Mouse (Mus musculus) thymus, adult 18-20 months (tissue): ENCODE measurements around the gene Mcrs1.
"Not testable (repeated sequence)": the region's sequence is repeated elsewhere in the genome, so short reads cannot be mapped to it uniquely, and the experiment has no call there.

Source experiments
- DNase-seq, 2 experiments: peaks; one replicate each; pipeline ENCODE4 v3.0.0; 2022; ENCODE audit warnings: mixed read lengths in 2 of 2

Mcrs1 gene

DNA sequence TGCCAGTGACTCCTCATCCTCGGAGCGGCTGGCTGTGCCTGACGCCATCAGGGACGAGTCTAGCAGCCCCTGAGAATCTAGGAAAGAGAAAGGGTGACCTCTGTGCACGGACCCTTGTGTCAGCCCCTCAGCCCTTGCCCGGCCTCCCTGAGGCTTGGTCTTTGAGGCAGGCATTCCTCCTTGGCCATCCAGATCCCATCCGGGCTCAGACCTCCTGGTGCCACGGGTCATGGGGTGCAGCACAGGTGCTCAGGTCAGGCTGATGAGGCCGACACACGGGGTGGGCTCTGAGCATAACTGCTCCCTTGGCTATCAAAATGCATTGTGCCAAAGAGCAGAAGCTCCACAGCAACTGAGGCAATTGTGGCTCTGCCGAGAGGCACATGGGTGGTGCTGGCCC lies 1.8 kb downstream of the Mcrs1 start:
- DNase-seq, result no peak

DNA sequence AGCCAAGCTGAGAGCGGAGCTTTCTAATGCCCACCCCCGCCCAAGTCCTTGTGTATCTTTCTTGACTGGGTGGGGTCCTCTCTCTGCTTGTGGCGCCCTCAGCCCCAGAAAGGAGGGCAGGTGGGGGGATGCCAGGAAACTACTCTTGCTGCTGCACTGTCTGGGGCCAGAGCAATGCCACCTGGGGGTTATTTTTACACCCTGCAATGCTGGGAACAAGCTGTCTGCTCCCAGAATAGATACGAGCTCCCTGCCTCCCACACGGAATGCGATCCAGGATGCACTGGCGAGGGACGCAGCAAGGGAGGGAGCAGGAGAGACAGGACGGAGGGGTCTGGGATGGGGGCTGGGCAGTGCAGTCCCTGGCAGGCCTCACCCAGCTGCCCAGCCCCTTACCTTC lies 2.8 kb downstream of the Mcrs1 start:
- DNase-seq, result no peak

DNA sequence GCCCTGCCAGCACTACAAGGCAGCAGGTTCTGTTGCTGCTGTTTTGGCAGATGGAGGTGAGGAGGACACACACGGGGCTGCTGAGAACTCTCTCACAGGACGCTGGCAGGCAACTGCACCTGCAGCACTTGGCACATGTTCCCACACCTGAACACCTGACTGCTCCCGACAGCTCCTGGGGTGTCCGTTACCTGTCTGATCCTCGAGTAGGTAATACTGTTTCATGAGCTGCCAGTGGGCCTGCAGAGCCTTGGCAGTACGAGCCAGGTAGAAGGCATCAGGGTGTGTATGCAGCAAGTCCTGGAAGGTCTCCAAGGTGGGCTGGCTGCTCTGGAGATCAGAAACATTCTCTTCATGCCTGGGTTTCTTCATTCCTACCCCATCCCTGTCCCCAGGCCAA lies 5.0 kb downstream of the Mcrs1 start:
- not testable (repeated sequence) for DNase-seq

DNA sequence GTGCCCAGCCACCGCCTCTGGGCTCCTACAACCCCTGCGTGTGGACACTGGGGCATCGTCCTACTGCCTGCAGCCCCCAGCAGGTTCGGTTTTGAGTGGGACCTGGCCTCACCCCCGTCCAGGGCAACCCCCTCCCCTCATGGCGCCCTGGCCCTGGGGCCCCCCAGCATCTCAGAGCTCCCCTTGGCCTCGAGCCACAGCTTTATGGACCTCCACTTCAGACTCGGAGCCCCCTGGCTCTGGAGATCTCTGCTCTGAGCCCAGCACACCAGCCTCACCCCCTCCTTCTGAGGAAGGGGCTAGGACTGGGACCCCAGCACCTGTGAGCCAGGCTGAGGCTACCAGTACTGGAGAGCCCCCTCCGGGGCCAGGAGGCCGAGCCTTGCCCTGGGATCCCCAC lies 9.7 kb downstream of the Mcrs1 start:
- no peak for DNase-seq

DNA sequence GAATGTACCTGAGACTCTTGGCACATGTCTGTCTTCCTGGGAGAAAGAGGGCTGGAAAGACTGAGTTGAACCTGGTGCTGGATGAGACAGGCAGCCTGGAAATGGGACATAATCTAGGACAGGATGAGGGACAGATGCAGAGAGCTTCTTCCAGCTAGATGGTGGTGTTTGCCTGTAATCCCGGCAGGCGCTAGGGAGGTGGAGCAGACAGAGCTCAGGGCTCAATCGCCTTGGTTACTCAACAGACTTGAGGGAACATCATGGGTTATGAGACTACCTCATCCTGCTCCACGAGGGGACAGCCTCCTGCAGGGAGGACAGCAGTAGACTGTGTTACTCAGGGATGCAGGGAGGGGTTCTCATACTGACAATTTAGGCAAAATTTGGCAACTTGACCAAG lies 10.5 kb downstream of the Mcrs1 start:
- DNase-seq, result no peak

DNA sequence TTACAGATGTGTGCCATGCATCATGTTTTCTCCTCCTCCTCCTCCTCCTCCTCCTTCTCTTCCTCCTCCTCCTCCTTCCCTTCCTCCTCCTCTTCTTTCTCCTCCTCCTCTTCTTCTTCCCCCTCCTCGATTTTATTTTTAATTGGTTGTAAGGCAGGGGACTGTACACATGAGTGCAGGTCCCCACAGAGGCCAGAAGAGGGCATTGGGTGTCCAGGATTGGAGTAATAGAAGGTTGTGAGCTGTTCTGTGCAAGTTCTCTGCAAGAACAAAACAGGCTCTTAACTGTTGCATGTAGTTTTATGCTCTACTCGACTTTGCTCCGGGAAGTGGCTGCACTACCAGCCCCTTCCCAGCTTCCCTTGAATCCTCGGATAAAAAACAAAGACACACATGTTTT lies 11.6 kb downstream of the Mcrs1 start:
- no peak for DNase-seq

DNA sequence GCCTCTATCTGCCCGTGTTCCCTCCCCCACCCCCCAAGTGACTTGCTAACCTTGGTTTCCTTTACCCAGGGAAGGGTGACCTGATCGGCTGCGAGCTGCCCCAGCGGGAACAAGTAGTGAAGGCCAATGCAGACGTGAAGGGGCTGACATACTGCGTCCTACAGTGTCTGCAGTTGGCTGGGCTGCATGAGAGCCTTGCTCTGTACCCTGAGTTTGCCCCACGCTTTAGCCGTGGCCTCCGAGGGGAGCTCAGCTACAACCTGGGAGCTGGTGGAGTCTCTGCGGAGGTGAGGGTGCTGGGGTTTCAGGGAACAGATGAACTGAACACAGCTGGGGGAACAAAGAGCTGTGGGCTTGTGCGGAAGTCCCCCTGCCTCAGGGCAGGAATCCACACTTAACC lies 13.8 kb downstream of the Mcrs1 start:
- peak; percentile 43 to 66 for DNase-seq

DNA sequence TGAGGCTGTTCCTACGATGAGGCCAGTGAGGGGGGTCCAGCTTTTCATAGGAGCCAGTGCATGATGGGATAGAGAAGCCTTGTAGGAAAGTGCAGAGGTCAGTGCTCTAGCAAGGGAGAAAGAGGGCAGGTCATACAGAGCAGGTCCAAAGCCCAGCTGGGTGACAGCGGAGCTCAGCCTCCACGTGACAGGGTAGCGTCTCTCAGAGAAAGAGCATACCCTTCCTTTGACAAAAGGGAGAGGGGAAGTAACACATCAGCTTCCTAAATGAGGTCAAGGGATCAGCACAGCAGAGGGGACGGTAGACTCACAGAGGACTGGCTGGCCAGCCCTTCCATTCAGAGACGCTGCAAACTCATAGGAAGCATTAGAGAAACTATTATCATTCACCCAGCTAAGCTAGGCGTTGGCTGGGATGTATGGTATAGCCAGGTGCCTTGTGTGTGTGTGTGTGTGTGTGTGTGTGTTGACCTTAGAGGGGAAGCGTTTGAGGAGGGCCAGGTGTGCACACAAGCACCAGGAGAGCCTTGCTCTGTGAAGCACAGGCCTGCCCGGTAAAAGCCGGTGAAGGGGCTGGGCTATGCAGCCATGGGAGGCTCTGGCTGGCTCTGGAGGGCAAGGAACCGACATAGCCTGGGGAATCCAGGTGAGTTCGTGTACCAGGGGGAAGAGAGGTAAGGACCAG lies 17.3 kb downstream of the Mcrs1 start:
- peak in 1 of 2 experiments; percentile 59 for DNase-seq

DNA sequence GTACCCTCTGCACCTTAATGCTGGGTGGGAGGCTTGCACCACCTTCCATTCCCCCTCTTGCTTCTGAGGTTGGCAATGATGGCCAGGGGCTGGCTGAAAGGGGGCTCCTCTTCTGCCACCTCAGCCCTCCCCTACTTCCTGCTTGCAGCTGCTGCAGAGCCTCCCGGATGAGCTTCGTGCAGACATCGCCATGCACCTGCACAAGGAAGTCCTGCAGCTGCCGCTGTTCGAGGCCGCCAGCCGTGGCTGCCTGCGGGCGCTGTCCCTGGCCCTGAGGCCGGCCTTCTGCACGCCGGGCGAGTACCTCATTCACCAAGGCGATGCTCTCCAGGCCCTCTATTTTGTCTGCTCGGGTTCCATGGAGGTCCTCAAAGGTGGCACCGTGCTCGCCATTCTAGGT lies 18.0 kb downstream of the Mcrs1 start:
- peak; percentile 79 to 84 for DNase-seq

DNA sequence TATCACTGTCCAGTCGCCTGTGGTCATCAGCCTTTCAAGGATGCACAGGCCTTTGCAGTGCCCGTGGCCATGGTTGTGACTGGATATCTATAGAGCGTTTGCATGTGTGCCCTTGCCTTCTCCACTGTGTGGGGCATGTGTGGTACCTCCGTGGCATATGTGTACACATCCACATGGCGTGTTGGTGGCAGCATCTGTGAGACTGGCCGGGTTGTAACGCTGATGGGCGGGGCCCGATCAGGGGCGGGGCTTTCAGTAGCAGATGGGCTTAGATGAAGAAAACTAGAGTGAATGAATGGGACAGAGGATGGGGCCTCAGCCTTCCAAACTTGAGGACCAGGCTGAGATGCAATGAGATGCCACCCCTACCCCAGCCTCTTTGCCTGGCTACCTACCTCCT lies 19.8 kb downstream of the Mcrs1 start:
- no peak for DNase-seq

DNA sequence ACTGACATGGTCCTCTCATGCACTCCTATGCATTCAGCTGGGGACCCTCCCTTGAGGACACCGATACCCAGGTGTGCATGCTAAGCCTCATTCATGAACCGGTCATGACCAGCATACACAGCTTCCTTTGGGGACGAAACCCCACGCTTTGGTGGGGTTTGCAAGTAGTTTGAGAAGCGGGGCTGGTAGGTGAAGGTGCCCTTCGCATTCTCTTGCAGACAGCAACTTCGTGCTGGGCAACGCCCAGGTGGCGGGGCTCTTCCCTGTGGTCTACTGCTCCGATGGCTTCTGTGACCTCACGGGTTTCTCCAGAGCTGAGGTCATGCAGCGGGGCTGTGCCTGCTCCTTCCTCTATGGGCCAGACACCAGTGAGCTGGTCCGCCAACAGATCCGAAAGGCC lies 25.7 kb downstream of the Mcrs1 start:
- DNase-seq, result no peak

DNA sequence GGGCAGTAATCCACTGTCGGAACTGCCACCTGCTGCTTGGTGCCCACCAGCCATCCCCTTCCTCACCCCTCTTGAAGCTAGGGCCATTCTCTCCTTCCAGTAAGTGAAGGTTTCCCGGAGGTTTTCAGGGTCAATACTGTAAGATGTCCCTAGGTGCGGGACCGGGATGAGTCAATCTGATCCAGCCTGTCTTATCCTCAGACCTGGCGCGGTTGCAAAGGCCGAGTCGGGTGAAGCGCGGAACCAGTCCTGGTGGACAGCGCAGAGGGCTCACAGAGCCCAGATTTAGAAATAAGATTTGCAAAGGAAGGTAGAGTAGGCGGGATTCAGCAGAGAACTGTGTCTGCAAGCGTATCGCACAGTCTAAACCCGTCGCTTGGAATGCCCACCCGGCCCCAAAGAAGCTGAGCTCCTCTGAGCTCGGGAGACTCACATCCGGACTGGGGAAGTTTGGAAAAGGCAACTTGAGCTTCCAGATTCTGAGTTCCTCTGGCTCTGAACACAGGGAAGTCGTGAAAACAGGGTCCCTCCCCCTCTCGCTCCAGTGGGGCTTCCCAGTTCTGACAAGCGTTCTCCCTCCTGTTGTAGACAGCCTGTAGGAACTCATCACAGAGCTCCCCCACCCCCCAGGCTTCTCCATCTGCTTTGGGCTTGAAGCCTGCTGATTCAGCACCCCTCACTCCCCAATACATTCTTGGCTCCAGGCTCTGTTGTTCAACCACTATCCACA lies 26.5 kb downstream of the Mcrs1 start:
- DNase-seq, result no peak

DNA sequence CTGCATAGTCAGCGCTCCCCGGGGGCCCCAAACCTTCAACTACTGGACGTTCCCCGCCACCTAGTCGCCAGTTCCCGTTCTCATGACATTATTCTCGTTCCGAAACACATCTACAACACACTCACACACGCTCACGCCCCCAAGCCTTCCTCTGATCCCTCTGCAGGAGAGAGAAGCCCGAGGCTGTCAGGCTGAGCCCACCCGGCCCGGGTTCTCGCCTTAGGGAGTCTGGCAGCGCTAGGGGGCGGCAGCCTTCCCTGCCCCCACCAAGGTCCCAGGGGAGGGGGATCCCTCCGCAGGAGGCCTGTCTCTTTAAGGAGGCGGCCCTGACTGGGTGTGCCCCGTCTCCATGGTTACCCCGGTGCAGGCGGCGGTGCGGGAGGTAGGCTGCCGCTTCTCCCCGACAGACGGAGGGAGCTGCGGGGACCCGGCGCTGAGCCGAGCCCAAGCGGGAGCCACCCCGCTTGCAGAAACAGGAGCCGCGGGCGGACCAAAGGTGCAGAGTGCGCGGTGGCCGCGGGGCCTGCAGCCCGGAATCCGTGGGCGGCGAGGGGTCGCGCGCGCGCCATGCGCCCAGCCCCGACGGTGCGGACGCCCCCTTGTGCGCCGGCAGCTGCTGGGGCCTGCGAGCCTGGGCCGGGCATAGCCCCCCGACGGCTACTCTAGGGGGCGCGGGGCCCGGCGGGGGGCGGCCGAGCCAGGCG lies 27.4 kb downstream of the Mcrs1 start, which contains the start of gene Kcnh3:
Kcnh3 (plus strand) TSS at position 654 of the 704 bp plus-strand sequence.
- DNase-seq, result peak; percentile 76 to 79

DNA sequence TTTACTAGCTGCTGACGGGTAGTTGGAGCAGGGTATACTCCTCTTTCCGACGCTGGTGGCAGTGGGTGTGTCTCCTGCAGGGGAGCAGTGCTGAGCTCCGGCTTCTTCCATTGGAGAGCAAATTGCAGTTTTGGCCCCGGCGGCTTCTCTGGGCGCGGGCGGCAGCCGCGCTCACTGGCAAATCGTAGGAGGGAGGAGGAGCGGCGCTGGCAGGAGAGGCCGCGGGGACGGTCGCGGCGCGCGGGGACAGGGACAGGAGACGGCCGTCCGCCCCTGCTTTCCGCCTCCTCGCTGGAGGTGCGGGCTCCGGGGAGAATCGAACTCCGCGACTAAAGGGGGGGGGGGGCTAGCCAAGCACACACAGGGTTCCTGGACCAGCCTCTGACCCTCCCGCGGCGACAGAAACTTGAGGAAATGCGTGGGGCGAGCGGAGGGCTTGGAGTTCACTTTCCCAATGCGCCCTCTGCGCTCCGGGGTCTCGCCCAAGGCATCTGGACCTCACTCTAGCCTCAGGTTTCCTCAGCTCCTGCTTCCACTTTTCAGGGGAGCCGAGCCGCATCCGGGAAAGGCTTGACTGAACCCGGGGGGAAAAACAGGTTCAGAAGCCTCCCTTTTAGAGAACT lies 28.1 kb downstream of the Mcrs1 start:
- DNase-seq, result peak in 1 of 2 experiments; percentile 39

DNA sequence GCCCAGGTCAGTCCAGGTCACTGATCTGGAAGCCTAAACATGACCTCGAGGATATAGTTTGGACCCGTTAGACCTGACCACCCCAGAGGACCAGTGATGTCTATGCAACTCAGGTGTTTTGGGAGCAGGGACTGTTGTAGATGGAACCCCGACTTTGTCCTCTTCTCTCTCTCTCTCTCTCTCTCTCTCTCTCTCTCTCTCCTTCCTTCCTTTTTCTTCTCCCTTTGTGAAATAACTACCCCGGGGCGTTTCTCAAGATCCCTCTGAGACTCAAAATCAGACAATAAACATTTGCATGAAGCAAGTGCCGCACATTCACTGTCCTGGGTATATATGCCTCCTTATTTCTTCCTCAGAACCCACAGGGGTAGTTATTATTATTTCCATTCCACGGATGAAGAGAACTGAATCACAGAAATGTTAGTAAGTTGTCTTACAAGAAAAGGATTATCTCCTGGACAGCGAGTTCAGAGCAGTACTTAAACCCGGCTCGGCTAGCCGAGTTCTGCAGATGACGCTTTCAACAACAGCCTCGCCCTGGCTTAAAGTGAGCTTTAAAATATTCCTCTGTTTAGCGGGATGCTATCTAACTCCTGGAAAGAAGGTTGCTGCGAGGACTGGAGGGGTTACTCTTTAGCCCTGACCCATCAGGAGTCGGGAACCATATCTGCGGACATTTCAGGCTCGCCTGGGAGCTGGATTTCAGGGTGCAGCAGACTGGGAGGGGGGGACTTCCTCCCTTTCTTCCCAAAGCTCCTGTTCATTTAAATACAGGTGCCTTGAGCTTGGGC lies 28.8 kb downstream of the Mcrs1 start:
- DNase-seq, result no peak

DNA sequence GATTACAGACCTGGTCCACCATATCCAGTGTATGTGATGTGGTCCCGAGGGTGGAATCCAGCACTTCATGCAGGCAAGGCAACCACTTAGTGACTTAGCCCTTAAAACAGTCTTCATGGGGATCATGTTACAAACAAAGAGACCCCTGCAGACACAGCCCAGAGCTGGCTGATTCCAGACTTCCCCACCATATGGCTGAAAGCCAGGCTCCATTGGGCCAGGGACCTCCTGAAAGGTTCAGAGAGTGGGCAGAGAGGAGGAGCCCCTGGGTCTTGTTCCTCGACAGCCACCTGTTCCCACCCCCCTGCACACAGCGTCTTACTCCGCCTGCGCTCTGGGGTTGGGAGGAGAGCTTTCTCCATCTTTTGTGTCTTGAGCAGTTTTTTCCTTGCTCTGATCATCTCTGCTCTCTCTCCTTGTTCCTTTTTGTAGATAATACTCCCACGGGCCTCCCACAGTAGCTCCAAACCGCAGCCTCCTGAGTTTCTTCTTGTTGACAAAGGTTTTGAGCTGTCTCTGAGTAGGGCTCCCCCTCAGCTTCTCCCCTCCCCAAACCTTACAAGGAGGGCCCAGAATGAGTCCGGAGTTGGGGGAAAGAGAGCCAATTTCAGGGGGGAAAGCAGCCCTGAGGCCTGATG lies 30.3 kb downstream of the Mcrs1 start:
- no peak for DNase-seq

DNA sequence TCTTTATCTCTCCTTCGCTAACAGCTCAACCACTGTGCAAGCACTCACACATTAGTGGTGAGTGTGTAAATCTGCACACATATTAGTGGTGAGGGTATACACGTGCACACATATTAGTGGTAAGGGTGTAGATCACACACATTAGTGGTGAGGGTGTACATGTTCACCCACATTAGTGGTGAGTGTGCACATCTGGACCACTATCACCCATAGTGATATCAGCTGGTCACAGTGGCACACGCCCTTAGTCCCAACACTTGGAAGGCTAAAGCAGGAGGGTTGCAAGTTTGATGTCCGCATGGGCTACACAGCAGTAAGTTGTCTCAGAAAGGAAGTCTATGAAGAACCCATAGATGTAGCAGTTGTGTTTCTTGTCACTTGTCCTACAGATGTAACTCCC lies 34.1 kb downstream of the Mcrs1 start:
- DNase-seq, result no peak

DNA sequence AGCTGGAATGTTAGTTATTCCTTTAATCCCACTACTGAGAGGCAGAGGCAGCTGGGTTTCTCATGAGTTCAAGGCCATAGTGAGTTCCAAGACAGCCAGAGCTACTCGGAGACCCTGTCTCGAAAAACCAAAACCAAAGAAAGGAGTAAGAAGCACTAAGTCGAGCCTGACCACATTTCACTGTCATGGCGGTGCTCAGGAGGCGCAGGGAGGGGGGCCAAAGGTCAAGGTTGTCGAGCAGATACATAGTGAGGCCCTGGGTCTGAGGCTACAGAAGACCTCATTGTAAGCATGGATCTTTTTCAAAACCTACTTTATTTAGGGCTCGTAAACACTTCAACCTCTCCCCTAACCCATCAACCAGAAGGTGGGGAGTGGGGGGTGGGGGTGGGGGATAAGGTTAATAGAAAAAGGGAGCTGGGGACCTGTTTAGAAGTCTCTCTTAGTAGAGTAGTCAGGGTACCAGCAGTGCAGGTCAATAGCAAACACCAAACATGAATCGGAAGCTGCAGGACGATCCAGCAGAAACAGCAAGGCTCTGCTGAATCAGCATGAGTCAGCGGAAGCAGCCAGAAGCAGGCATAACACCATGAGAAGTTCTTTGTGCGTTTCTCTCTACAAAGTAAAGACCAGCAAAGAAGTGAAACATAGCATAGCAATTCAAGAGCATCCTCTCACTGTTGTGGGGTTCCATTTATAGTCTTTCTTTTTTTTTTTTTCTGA lies 35.9 kb downstream of the Mcrs1 start:
- DNase-seq, result no peak

DNA sequence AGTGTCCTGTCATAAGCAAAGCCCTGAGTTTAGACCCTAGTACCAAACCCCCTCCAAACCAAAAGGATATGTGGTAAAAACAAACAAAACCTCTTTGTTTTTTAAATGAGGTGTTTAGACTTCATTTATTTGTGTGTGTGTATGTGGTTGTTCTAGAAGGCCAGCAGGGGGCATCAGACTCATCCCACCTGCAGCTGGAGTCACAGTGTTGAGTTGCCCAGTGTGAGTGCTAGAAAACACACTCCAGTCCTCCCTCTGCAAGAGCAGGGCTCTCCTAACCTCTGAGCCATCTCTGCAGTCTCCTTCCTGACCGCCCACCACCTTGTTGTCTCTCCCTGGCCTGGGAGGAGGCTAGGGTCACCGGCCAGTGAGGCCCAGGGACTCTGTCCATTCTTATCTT lies 36.8 kb downstream of the Mcrs1 start:
- no peak for DNase-seq

DNA sequence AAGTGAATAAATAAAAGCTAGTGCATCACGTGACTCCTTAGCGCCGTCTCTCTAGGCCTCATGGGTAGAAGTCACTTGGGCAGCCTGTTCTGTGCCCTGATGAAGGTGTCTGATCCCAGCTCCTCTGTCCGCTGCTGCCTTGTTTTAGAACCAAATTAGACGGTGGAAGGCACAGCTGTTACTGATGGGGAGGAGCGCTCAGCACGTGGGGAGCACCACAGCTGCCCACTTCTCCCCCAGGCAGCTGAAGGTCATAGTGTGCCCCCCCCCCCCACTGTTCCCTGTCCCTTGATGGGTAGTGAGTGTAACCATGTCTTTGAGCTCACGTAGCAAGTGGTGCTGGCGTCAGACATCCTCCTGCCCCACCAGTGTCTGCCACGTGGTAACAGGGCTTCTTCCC lies 38.6 kb downstream of the Mcrs1 start:
- DNase-seq, result no peak

DNA sequence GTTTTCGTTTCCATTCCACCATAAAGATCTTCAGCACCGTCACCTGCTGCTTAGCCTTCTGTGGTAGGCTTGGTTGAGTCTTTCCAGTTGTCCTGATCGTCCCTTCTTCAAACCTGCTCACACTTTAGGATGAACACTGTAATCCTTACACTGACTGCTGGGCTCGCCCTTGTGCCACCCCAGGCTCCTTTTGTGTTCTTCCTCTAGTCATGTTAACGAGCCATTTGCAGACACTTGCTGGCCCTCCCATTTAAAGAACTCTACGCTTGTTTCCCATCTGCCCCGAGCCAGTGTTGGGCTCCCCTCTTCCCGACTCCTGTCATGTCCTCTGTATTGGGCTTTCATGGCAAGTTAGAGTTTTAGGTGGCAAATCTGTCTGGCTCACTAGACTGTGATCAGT lies 45.8 kb downstream of the Mcrs1 start:
- no peak for DNase-seq
